Mouse (Mus musculus) neural tube, embryonic 13.5 days (tissue): ENCODE data around the gene Eif4e. TPM values are rescaled to one million over a fixed set of nuclear protein-coding genes. Genes with fewer than 3 reads are reported as not detected.

Experiments used
- ATAC-seq: fragments of 200-750 bp; cut with Nextera tagmentation; 2 replicates; pipeline ENCODE4 v1.8.0; 2017; ENCODE audit warnings: low read depth, mild to moderate bottlenecking, moderate TSS enrichment, moderate library complexity
- H3K27ac ChIP-seq: fragments of 300-500 bp; sonication (generic); replicated peaks from 2 replicates; pipeline ENCODE4 v1.5.1; 2015; ENCODE audit warnings: moderate library complexity, mild to moderate bottlenecking, inconsistent platforms
- H3K27me3 ChIP-seq: fragments of 300-500 bp; sonication (generic); 2 replicates; pipeline ENCODE4 v1.6.1; 2015; ENCODE audit warnings: mild to moderate bottlenecking, inconsistent platforms
- H3K36me3 ChIP-seq: fragments of 300-500 bp; sonication (generic); 2 replicates; pipeline ENCODE4 v1.6.1; 2015; ENCODE audit warnings: mild to moderate bottlenecking, inconsistent platforms
- H3K4me1 ChIP-seq: fragments of 300-500 bp; sonication (generic); replicated peaks from 2 replicates; pipeline ENCODE4 v1.6.1; 2015; ENCODE audit warnings: inconsistent platforms
- H3K4me2 ChIP-seq: fragments of 300-500 bp; sonication (generic); 2 replicates; pipeline ENCODE4 v1.6.1; 2015; ENCODE audit warnings: inconsistent platforms, mild to moderate bottlenecking, moderate library complexity
- H3K4me3 ChIP-seq: fragments of 300-500 bp; sonication (generic); 2 replicates; pipeline ENCODE4 v1.5.1; 2015; ENCODE audit warnings: mild to moderate bottlenecking, inconsistent platforms
- H3K9ac ChIP-seq: fragments of 300-500 bp; sonication (generic); 2 replicates; pipeline ENCODE4 v1.6.1; 2015; ENCODE audit warnings: moderate library complexity, mild to moderate bottlenecking, inconsistent platforms
- H3K9me3 ChIP-seq: fragments of 300-500 bp; sonication (generic); 2 replicates; pipeline ENCODE4 v1.6.1; 2016; ENCODE audit warnings: inconsistent platforms
- WGBS: fragments of 180-500 bp; shearing (Covaris S2); methylation state at CpG from one replicate; pipeline ENCODE4 v1.1.7; 2015; 5-methylcytosine and 5-hydroxymethylcytosine counted together
- polyA plus RNA-seq: library from polyadenylated mRNA; unstranded; fragments of >200 nt; fragmentation: Nextera tagmentation; extraction: Ambion mirVana; gene quantifications from 2 replicates; pipeline ENCODE4 v1.2.1, GENCODE M21; 2015

Eif4e gene
- polyA plus RNA-seq, 1 experiment from 2014 or later: 300 TPM

DNA sequence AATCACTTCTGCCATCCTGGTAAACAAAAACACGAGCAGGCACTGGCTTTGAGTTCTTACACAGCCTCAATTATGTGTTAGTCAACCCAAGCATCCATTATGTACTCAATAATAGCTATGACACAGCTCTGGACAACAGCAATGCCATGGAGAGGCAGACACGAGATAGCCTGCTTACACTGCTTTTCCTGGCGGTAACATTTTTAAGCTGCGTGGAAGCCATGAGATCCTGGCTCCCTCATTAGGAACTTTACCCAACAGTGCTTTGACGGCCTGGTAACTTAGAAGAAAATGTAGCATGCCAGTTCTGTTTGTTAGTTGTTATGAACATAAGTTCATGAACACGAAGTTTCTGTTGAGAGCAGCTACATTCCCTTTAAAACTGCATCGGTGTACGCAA is 485 bp upstream of the Eif4e start:
- H3K27ac ChIP-seq: no peak overlapping the region
- H3K36me3 ChIP-seq: no peaks in the 10 kb centered on the region
- no peak for ATAC-seq
- H3K4me1 ChIP-seq: peaks cover 31% of the 10 kb centered on the region
- peak overlapping the region; percentile 87; the same call in 1 of the 2 replicates for H3K4me2 ChIP-seq
- no peaks in the 10 kb centered on the region for H3K9me3 ChIP-seq
- no peaks in the 10 kb centered on the region for H3K27me3 ChIP-seq
- H3K4me3 ChIP-seq: no peak overlapping the region
- H3K9ac ChIP-seq: no peak overlapping the region
- 51% methylated on average over 8 of the region's 8 CpGs for WGBS

GRCm38 (mm10) chr3:138526916-138527666 is 1.1 kb downstream of the Eif4e start:
- ATAC-seq: peak; percentile 95
- peaks cover 46% of the 10 kb centered on the region for H3K4me1 ChIP-seq
- peak overlapping the region; percentile 98 for H3K4me3 ChIP-seq
- H3K9me3 ChIP-seq: no peaks in the 10 kb centered on the region
- no peaks in the 10 kb centered on the region for H3K27me3 ChIP-seq
- peak overlapping the region; percentile 97 for H3K9ac ChIP-seq
- H3K4me2 ChIP-seq: peak overlapping the region; percentile 87
- peak overlapping the region; percentile 98 for H3K27ac ChIP-seq
- 1% methylated on average over 78 of the region's 85 CpGs for whole genome bisulfite sequencing
- H3K36me3 ChIP-seq: no peaks in the 10 kb centered on the region

DNA sequence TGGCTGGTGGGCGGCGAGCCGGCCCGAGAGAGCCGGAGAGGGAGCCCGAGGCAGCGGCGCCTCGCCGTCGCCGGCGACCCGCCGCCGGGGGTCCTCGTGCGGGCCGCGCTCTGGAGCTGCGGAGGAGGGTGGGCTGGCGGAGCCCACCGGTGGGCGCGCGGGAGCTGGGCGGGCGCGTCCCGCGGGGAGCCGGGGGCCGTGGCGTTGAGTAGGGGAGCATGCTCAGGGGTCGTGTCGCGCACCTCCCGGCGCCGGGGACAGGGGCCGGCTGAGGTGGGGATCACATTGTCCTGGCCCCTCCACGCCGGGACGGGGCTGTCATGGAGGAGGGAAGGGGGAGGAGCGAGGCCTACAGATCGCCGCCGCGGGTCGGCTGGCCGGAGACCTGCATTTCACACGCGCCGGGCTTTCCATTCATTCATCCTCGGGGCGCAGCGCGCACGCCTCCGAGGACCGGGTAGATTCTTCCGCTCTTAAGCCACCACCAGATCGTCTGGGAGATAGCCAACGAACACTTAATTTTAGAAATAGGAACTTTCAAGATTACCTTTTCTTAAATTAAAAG is 1.8 kb downstream of the Eif4e start:
- Histone ChIP-seq H3K36me3 (no peaks in the 10 kb centered on the region), H3K4me3 (peak overlapping the region; percentile 98), H3K9me3 (no peaks in the 10 kb centered on the region), H3K4me1 (peaks cover 52% of the 10 kb centered on the region), H3K27ac (peak overlapping the region; percentile 98), H3K9ac (peak overlapping the region; percentile 97), H3K27me3 (no peaks in the 10 kb centered on the region), H3K4me2 (peak overlapping the region; percentile 80)
- WGBS: under 1% methylated on average over 42 of the region's 64 CpGs
- peak; percentile 78 for ATAC-seq

- Histone ChIP-seq H3K27me3 (no peaks in the 10 kb centered on the region), H3K4me2 (peak overlapping the region; percentile 80), H3K9me3 (no peaks in the 10 kb centered on the region), H3K36me3 (no peaks in the 10 kb centered on the region), H3K27ac (peak overlapping the region; percentile 98), H3K9ac (peak overlapping the region; percentile 97), H3K4me3 (peak overlapping the region; percentile 98), H3K4me1 (peaks cover 53% of the 10 kb centered on the region)
- ATAC-seq: no peak
- WGBS: 2% methylated on average over 16 of the region's 16 CpGs
These were observed 2.3 kb downstream of the Eif4e start for GRCm38 (mm10) chr3:138528265-138528664.

- WGBS: 88% methylated on average over 8 of the region's 8 CpGs
These were observed 4.8 kb downstream of the Eif4e start for GRCm38 (mm10) chr3:138530578-138531478.

DNA sequence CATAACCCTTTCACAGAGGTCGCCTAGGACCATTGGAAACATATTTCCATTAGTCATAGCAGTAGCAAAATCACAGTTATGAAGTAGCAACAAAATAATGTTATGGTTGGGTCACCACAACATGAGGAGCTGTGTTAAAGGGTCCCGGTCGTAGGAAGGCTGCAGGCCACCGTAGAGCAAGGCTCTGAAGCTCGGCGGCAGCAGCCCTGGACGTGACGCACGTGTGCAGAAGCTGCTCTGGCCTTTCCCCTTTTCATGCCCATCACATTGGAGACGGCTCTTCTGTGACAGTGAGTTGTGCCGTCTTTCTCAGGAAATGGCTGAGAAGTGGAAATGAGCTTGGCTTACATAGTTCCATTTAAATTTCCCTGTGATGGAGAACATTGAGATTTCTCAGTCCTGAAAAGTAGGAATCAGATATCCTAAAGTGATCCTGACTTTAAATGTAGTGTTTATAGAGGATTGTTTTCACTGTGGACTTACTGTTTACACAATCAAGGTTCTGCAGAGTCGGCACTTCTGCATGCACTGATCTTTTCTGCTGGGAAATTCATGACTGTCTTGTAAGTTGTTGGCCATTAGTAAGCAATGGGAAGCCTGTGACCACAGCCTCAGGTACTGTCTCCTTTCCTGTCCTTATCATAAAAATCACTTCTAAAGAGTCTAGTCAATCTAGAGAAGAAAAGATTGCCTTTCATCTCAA is 5.7 kb downstream of the Eif4e start:
- H3K4me2 ChIP-seq: no peak overlapping the region
- no peaks in the 10 kb centered on the region for H3K27me3 ChIP-seq
- 65% methylated on average over 12 of the region's 12 CpGs for WGBS
- H3K4me1 ChIP-seq: peaks cover 44% of the 10 kb centered on the region
- no peak overlapping the region for H3K27ac ChIP-seq
- no peak overlapping the region for H3K4me3 ChIP-seq
- H3K36me3 ChIP-seq: 0 out of 2 replicates have a peak, but pooled peaks cover 3% of the 10 kb centered on the region
- H3K9me3 ChIP-seq: no peaks in the 10 kb centered on the region
- H3K9ac ChIP-seq: no peak overlapping the region
- ATAC-seq: no peak

More at GRCm38 (mm10) chr3:138530578-138531478, 4.8 kb downstream of the Eif4e start:
- H3K36me3 ChIP-seq: no peaks in the 10 kb centered on the region
- ATAC-seq: no peak
- no peak overlapping the region for H3K4me2 ChIP-seq
- H3K9me3 ChIP-seq: no peaks in the 10 kb centered on the region
- no peak overlapping the region for H3K9ac ChIP-seq
- H3K4me1 ChIP-seq: peaks cover 51% of the 10 kb centered on the region
- H3K27ac ChIP-seq: no peak overlapping the region
- H3K27me3 ChIP-seq: no peaks in the 10 kb centered on the region
- H3K4me3 ChIP-seq: no peak overlapping the region

- H3K9ac ChIP-seq: no peak overlapping the region
- H3K4me3 ChIP-seq: no peak overlapping the region
- H3K27ac ChIP-seq: no peak overlapping the region
- peaks cover 44% of the 10 kb centered on the region for H3K4me1 ChIP-seq
- no peaks in the 10 kb centered on the region for H3K9me3 ChIP-seq
- 75% methylated on average over 2 of the region's 2 CpGs for WGBS
- no peaks in the 10 kb centered on the region for H3K27me3 ChIP-seq
- no peak overlapping the region for H3K4me2 ChIP-seq
- ATAC-seq: no peak
- 0 out of 2 replicates have a peak, but pooled peaks cover 3% of the 10 kb centered on the region for H3K36me3 ChIP-seq
These were observed 6.8 kb downstream of the Eif4e start for GRCm38 (mm10) chr3:138532764-138533163.

GRCm38 (mm10) chr3:138536031-138536430 is 10.1 kb downstream of the Eif4e start:
- WGBS: 96% methylated on average over 2 of the region's 2 CpGs
- no peak for ATAC-seq
- no peak overlapping the region for H3K4me3 ChIP-seq

DNA sequence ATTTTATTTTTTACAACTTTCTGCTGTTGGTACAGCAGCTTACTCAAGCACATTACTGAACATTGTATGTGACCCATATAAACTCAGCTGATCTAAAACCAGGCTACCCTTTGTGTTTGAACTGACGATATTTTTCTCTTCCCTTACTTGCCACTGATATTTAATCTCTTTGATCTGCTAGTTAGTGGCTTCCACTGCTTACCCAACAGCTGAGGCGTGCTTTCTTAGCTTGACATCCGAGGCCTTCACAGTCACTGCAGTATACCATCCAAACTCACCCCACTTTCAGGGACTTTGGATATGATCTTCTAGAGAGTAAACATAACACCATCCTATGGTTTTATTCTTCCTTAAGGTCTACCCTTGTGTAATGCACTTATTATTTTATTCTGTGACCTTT is 16.6 kb downstream of the Eif4e start:
- Histone ChIP-seq H3K27ac (no peak overlapping the region), H3K9ac (no peak overlapping the region), H3K4me3 (no peak overlapping the region), H3K36me3 (0 out of 2 replicates have a peak, but pooled peaks cover 3% of the 10 kb centered on the region), H3K4me2 (no peak overlapping the region), H3K4me1 (peaks cover 16% of the 10 kb centered on the region), H3K27me3 (no peaks in the 10 kb centered on the region), H3K9me3 (no peaks in the 10 kb centered on the region)
- WGBS: 66% methylated on average over 3 of the region's 3 CpGs
- no peak for ATAC-seq

More at GRCm38 (mm10) chr3:138536031-138536430, 10.1 kb downstream of the Eif4e start:
- Histone ChIP-seq H3K4me1 (peaks cover 16% of the 10 kb centered on the region), H3K9me3 (no peaks in the 10 kb centered on the region), H3K27ac (no peak overlapping the region), H3K4me2 (no peak overlapping the region), H3K9ac (no peak overlapping the region), H3K36me3 (0 out of 2 replicates have a peak, but pooled peaks cover 3% of the 10 kb centered on the region), H3K27me3 (no peaks in the 10 kb centered on the region)

- Histone ChIP-seq H3K4me2 (no peak overlapping the region), H3K4me3 (no peak overlapping the region), H3K27me3 (no peaks in the 10 kb centered on the region), H3K36me3 (0 out of 2 replicates have a peak, but pooled peaks cover 3% of the 10 kb centered on the region), H3K27ac (no peak overlapping the region), H3K4me1 (peaks cover 16% of the 10 kb centered on the region), H3K9me3 (no peaks in the 10 kb centered on the region), H3K9ac (no peak overlapping the region)
- no peak for ATAC-seq
- WGBS: 80% methylated on average over 4 of the region's 4 CpGs
These were observed 18.1 kb downstream of the Eif4e start for GRCm38 (mm10) chr3:138544117-138544516.

DNA sequence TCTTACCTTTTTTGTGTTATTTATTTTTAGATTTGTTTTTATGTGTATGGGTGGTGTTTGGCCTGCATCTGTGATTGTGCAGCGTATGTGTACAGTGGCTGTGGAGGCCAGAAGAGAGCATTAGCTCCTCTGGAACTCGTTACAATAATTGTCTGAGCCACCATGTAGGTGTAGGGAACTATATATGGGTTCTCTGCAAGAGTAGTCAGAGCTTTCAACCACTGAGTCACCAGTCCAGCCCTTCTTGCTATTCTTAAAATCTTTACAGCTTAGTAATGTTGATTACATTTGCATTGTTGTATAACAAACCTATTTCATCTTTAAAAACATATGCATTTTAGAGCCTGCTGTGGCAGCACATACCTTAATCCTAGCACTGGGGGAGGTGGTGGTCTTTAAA is 20.7 kb downstream of the Eif4e start:
- Histone ChIP-seq H3K9ac (no peak overlapping the region), H3K27me3 (no peaks in the 10 kb centered on the region), H3K36me3 (peaks cover 22% of the 10 kb centered on the region), H3K27ac (no peak overlapping the region), H3K4me3 (no peak overlapping the region), H3K4me1 (peaks cover 16% of the 10 kb centered on the region), H3K4me2 (no peak overlapping the region), H3K9me3 (no peaks in the 10 kb centered on the region)
- no peak for ATAC-seq
- 89% methylated on average over 2 of the region's 2 CpGs for WGBS
